Mouse (Mus musculus) stomach, embryonic 16.5 days (tissue): ENCODE results near the gene Kdm3a. TPM values are rescaled to one million over a fixed set of nuclear protein-coding genes. Genes with fewer than 3 reads are reported as not detected.

ENCODE experiments used
- ATAC-seq: fragments of 200-750 bp; cut with Nextera tagmentation; 2 replicates; pipeline ENCODE4 v1.8.0; 2017; ENCODE audit warnings: moderate number of reproducible peaks, moderate TSS enrichment; ENCODE audit not compliant: insufficient read depth, low FRiP score
- H3K27ac ChIP-seq: fragments of 300-500 bp; sonication (generic); 2 replicates; pipeline ENCODE4 v1.5.1; 2014; ENCODE audit warnings: low read length
- H3K27me3 ChIP-seq: fragments of 300-500 bp; sonication (generic); 2 replicates; pipeline ENCODE4 v1.6.1; 2014; ENCODE audit warnings: low read length, control low read depth, mixed read lengths; ENCODE audit not compliant: control insufficient read depth, insufficient read depth
- H3K36me3 ChIP-seq: fragments of 300-500 bp; sonication (generic); 2 replicates; pipeline ENCODE4 v1.6.1; 2014; ENCODE audit warnings: low read length; ENCODE audit not compliant: control insufficient read depth, insufficient read depth
- H3K4me1 ChIP-seq: fragments of 300-500 bp; sonication (generic); 2 replicates; pipeline ENCODE4 v1.6.1; 2014; ENCODE audit warnings: low read length, control low read depth, mixed read lengths; ENCODE audit not compliant: control insufficient read depth, insufficient read depth
- H3K4me2 ChIP-seq: fragments of 300-500 bp; sonication (generic); 2 replicates; pipeline ENCODE4 v1.6.1; 2014; ENCODE audit warnings: low read depth, low read length, mixed read lengths
- H3K4me3 ChIP-seq: fragments of 300-500 bp; sonication (generic); replicated peaks from 2 replicates; pipeline ENCODE4 v1.5.1; 2014; ENCODE audit warnings: mild to moderate bottlenecking, low read length
- H3K9ac ChIP-seq: fragments of 300-500 bp; sonication (generic); 2 replicates; pipeline ENCODE4 v1.6.1; 2014; ENCODE audit warnings: low read length
- H3K9me3 ChIP-seq: fragments of 300-500 bp; sonication (generic); replicated peaks from 2 replicates; pipeline ENCODE4 v1.6.1; 2016; ENCODE audit warnings: low read length, control low read depth; ENCODE audit not compliant: control insufficient read depth
- WGBS: fragments of 180-500 bp; shearing (Covaris S2); extraction: QIAGEN DNeasy Blood & Tissue Kit; methylation state at CpG from one replicate; pipeline ENCODE4 v1.1.7; 2014; 5-methylcytosine and 5-hydroxymethylcytosine counted together
- polyA plus RNA-seq: library from polyadenylated mRNA; unstranded; fragments of >200 nt; fragmentation: Nextera tagmentation; extraction: Ambion mirVana; gene quantifications from 2 replicates; pipeline ENCODE4 v1.2.1, GENCODE M21; 2015

The Kdm3a gene
- 45.8 and 47.0 TPM in 2 replicates for polyA plus RNA-seq

DNA sequence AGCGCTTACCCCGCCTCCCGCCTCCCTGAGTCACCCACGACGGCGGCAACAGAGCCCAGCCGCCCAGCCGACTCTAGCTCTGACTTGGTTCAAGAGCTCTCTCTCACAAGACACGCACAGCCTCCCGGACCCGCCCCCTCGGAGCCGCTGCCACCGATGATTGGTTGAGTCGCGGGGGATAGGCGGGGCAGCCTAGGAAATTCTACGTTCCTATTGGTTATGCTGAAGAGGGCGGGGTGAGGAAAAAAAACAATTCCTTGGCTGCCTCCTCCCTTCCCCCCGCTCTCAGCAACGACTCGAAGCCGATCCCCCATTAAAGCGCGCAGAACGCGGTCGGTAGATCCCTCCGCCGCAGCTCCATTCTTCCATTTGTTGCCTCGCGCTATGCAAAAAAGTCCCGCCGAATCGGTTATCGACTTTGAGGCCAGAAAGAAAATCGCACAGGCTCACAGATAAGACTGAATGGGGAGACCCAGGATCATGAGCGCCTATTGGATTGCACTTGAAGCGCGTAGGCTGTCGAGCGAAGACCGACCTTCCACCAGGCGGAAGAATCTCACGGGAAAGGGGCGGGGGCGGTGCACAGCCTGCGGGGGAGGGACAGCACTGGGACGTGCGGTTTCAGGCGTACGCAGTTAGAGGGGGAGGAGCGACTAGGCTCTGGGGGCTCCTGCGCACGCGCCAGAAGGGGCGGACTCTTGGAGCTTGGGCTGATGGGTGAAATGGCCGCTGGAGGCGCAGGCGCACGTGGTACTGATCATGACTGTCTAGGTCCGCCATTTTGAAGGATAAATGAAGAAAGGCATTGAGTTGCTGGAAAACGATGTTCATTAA, at the start of gene Kdm3a:
TSS of gene Kdm3a (minus strand) at position 162 of the 834 bp plus-strand sequence.
- peak within 1 kb of the TSS; percentile 60 for H3K4me2 ChIP-seq
- H3K36me3 ChIP-seq, result 0 out of 2 replicates have a peak, but pooled peaks cover 7% of the 10 kb centered on the region
- peak; percentile 97 for ATAC-seq
- no peaks in the 10 kb centered on the region for H3K9me3 ChIP-seq
- peak within 1 kb of the TSS; percentile 88 for H3K4me3 ChIP-seq
- under 1% methylated on average over 63 of the region's 63 CpGs for WGBS
- no peaks in the 10 kb centered on the region for H3K27me3 ChIP-seq
- H3K4me1 ChIP-seq, result peaks cover 14% of the 10 kb centered on the region
- peak within 1 kb of the TSS; percentile 94 for H3K9ac ChIP-seq
- peak within 1 kb of the TSS; percentile 100 for H3K27ac ChIP-seq

DNA sequence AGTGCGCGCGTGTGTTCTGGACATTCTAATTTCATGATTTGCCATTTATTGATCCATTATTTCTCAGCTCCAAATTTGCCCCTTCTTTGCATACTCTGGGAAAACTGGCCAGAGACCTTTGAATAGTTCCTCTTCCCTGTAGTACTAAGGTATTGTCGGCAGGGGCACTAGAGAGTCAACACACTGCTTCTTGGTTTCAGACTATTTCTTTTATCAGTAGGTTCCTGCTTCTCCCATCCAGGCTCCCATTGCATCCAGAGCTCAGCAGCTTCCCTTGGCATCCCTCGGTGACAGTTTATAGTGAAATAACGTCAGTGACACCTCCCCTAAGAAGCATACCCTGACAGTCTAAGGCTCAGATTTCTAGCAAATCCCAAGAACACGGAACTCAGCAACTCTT, 46.1 kb upstream of the Kdm3a start:
- H3K4me1 ChIP-seq, result no peaks in the 10 kb centered on the region
- WGBS, result 68% methylated on average over 7 of the region's 7 CpGs
- H3K36me3 ChIP-seq, result no peaks in the 10 kb centered on the region
- no peak for ATAC-seq
- H3K27me3 ChIP-seq, result no peaks in the 10 kb centered on the region
- H3K4me3 ChIP-seq, result no peak overlapping the region
- no peaks in the 10 kb centered on the region for H3K9me3 ChIP-seq
- no peak overlapping the region for H3K27ac ChIP-seq
- no peak overlapping the region for H3K9ac ChIP-seq
- H3K4me2 ChIP-seq, result no peak overlapping the region

DNA sequence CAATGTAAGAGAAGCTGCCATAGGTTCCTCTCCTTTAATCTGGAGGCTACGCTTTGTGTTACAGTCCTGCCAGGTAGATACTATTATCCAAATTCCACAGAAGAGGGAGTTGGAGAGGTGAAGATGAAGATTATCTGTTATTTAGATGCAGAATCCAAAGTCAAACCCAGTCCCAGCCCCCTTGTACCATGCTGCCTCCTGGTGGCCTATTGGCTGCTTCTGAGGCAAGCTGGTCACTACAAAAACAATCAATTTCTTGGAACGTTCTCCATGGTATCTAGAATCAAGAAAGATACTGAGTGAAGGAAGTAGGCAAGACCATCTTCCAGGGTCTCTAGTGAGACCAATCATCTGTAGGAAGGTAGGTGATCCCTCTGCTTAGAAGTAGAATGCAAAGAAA, 40.4 kb upstream of the Kdm3a start:
- H3K9ac ChIP-seq, result no peak overlapping the region
- no peak overlapping the region for H3K4me3 ChIP-seq
- H3K4me2 ChIP-seq, result no peak overlapping the region
- H3K9me3 ChIP-seq, result no peaks in the 10 kb centered on the region
- no peaks in the 10 kb centered on the region for H3K4me1 ChIP-seq
- no peak for ATAC-seq
- no peak overlapping the region for H3K27ac ChIP-seq
- 65% methylated on average over 2 of the region's 2 CpGs for WGBS
- no peaks in the 10 kb centered on the region for H3K36me3 ChIP-seq
- no peaks in the 10 kb centered on the region for H3K27me3 ChIP-seq

DNA sequence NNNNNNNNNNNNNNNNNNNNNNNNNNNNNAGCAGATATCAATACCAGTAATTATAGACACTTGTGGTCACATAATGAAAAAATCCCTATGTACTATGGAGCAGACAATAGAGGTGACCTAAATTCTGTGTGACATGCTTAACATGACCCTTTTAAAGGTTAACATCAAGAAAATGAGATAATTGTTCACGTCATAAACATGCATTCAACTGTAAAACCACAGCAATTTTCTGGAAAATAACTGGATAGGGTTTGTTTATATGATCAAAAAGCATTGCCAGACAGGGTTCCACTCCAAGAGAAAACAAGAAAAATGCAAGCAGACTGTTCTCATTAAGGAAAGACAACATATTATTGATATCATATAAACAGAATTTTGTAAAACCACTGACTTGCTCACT, 31.7 kb upstream of the Kdm3a start:
- Histone ChIP-seq H3K36me3 (no peaks in the 10 kb centered on the region), H3K27me3 (no peaks in the 10 kb centered on the region), H3K4me3 (no peak overlapping the region), H3K4me2 (no peak overlapping the region), H3K27ac (no peak overlapping the region), H3K9ac (no peak overlapping the region), H3K9me3 (no peaks in the 10 kb centered on the region), H3K4me1 (no peaks in the 10 kb centered on the region)
- WGBS, result 58% methylated on average over 1 of the region's 1 CpGs
- ATAC-seq, result no peak

DNA sequence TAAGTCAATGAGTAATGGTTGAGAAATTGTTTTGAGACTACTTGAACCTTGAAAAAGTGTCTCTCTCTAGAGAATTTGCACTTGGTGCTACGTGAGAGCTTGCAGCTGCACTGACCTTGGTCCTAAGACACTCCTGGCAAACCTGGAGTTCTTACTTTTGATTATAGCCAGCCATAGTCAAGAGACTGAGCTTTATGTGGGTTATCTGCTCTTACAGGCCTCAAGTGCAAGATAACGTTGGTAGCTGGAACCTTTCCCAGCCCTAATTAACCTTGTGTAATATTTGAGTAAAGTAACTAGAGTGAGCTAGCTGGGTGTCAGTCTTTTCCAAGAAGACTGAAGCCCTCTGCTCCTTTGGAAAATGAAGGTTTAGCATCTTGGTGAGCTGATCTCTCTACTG, 25.5 kb upstream of the Kdm3a start:
- no peaks in the 10 kb centered on the region for H3K9me3 ChIP-seq
- H3K36me3 ChIP-seq, result no peaks in the 10 kb centered on the region
- 39% methylated on average over 2 of the region's 2 CpGs for WGBS
- H3K4me1 ChIP-seq, result no peaks in the 10 kb centered on the region
- no peak overlapping the region for H3K4me2 ChIP-seq
- H3K27ac ChIP-seq, result no peak overlapping the region
- no peaks in the 10 kb centered on the region for H3K27me3 ChIP-seq
- no peak overlapping the region for H3K9ac ChIP-seq
- H3K4me3 ChIP-seq, result no peak overlapping the region
- ATAC-seq, result peak; percentile 82

DNA sequence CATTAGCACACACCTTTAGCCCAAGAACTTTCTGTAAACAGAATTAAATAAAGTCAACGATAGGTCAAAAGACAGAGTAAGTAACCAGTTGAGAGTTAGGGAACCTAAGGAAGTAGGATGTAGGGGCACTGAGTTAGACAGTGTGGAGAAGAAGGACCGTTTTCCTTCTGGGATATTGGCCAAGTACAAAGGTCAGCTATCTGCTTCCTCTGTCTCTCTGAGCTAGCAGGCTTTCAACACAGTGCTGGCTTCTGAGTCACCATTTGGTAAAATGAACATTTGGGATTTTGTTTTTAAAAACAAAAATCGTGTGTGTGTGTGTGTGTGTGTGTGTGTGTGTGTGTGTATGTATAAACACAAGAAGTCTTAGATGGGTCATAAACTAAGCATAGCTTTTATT, 23.0 kb upstream of the Kdm3a start:
- 35% methylated on average over 3 of the region's 3 CpGs for WGBS
- H3K36me3 ChIP-seq, result no peaks in the 10 kb centered on the region
- ATAC-seq, result peak; percentile 66; the same call in 1 of the 2 replicates

DNA sequence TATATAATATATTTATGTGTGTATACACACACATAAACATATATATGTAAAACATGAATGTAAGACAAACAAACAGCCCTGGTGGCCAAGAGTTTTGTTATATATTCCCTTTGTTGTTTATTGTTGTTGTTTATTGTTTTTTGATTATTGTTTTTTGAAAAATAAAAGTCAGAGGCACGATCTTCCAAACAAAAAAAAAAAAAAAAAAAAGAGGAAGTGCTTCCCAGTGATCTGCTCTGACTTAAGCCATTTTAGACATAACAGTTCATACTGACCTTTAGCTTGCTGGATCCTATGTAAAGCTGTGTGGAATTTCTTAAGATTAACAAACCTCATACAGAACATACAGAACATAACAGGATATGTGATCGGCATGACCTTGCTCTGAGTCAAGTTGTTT, 19.1 kb upstream of the Kdm3a start:
- Histone ChIP-seq H3K4me1 (no peaks in the 10 kb centered on the region), H3K27ac (no peak overlapping the region), H3K4me3 (no peak overlapping the region), H3K9me3 (no peaks in the 10 kb centered on the region), H3K36me3 (no peaks in the 10 kb centered on the region), H3K4me2 (no peak overlapping the region), H3K9ac (no peak overlapping the region), H3K27me3 (no peaks in the 10 kb centered on the region)
- ATAC-seq, result no peak
- 86% methylated on average over 2 of the region's 2 CpGs for WGBS

More for the DNA sequence above, 23.0 kb upstream of the Kdm3a start:
- Histone ChIP-seq H3K27me3 (no peaks in the 10 kb centered on the region), H3K9ac (no peak overlapping the region), H3K9me3 (no peaks in the 10 kb centered on the region), H3K27ac (no peak overlapping the region), H3K4me3 (no peak overlapping the region), H3K4me1 (no peaks in the 10 kb centered on the region), H3K4me2 (no peak overlapping the region)

DNA sequence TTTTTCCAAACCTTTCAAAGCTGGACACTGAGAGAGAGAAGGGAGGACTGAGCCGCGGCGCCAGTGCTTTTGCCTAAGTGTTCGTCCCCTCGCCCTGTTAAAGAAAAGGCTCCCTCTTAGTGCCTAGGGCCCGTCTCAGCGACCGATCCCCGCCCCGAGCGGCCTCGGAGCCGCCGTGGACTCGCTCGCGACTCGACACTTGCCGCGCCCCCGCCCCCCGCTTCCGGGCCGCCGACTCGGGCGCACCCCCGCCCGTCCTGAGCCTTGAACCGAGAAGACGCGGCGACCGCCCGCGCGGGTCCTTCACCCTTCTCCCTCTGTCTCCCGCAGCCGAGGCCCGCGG, 333 bp downstream of the Kdm3a start:
- WGBS, result 1% methylated on average over 41 of the region's 41 CpGs
- ATAC-seq, result no peak

DNA sequence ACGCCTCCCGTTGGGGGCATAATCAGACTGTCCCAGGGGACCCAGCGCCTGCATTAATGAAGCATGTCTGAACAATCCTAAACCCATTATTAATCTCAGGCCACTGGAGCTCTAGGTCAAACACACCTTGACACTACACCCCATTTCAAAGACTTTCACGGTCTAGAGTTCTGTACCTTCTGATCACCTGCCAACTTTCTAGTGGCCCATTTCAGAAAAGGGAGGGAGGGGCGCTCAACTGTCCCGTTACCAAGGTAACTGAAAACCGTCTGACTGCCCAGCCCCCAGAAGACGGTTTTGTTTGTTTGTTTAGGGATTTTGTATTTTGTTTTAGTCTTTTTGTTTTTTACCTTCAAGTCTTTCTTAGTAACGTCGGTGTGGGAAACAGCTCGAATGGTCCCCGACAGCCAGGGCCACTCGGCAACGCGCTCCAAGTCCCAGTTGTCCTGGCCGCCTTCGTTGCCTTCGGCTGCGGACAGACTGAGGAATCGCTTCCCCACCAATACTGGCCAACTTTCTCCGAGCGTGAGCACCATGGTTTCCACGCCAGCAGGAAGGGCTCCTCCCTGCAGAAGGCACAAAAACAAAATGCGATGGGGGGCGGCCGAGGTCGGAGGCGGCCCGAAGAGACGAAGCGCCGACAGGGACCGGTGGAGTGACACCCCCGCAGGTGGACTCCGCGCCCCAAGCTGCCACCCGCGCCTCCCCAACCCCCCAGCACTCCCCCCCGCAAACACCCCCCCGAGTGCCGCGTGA, 906 bp downstream of the Kdm3a start:
- ATAC-seq, result no peak
- H3K9ac ChIP-seq, result peak overlapping the region; percentile 94
- H3K27me3 ChIP-seq, result no peaks in the 10 kb centered on the region
- peaks cover 14% of the 10 kb centered on the region for H3K4me1 ChIP-seq
- H3K9me3 ChIP-seq, result no peaks in the 10 kb centered on the region
- H3K36me3 ChIP-seq, result 0 out of 2 replicates have a peak, but pooled peaks cover 7% of the 10 kb centered on the region
- H3K4me2 ChIP-seq, result peak overlapping the region; percentile 60
- WGBS, result 2% methylated on average over 42 of the region's 42 CpGs
- peak overlapping the region; percentile 99 for H3K27ac ChIP-seq
- H3K4me3 ChIP-seq, result peak overlapping the region; percentile 88

More for the DNA sequence above, 333 bp downstream of the Kdm3a start:
- Histone ChIP-seq H3K4me1 (peaks cover 14% of the 10 kb centered on the region), H3K4me2 (peak overlapping the region; percentile 60), H3K36me3 (0 out of 2 replicates have a peak, but pooled peaks cover 7% of the 10 kb centered on the region), H3K9ac (peak overlapping the region; percentile 94), H3K27me3 (no peaks in the 10 kb centered on the region), H3K27ac (peak overlapping the region; percentile 99), H3K9me3 (no peaks in the 10 kb centered on the region), H3K4me3 (peak overlapping the region; percentile 88)
